Mouse (Mus musculus): Measurements from ENCODE around the gene Iars2. TPM values are rescaled to one million over a fixed set of nuclear protein-coding genes. Genes with fewer than 3 reads are reported as not detected.

The Iars2 gene
- polyA plus RNA-seq, 1 experiment: 0.16 TPM

DNA sequence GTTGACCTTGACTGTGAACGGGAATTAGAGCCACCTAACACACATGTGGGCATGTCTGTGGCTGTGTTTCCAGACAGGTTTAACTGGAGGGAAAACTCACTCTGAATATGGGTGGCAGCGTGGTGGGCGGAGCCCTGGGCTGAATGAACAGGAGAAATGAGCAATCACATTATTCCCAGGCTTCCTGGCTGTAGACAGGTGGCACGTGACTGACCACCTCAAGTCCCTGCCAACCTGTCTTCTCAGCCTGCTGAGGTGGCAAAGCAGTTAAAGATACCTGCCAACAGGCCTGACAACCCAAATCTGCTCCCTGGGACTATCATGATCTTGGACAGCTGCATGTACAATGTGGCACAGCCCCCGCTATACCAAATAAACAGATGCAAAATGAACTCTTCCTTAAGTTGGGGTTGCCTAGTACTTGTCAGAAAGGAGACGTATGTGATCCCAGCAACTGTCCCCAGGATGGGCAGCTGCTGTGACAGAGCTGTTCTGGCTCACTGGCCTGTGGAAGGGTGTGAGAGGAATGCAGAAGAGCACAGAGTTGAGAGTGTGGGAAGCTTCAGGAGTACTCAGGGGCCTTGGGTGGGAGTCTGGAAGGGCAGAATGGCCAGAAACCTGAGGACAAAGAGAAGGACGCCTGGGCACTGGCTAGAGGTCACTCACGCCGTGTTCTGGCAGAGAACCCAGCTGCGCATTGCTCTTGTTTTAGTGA, 36.4 kb downstream of the Iars2 start:
- Histone ChIP-seq H3K36me3 (ENCODE audit: control insufficient read depth) (peaks cover 83% of the 10 kb centered on the region), H3K4me1 (ENCODE audit: control insufficient read depth) (no peaks in the 10 kb centered on the region), H3K9me3 (ENCODE audit: control insufficient read depth, low read length) (no peaks in the 10 kb centered on the region), H3K4me3 (replicated peaks) (no peak overlapping the region), H3K27me3 (ENCODE audit: control insufficient read depth) (no peaks in the 10 kb centered on the region)
- TF ChIP-seq GATA1 (IDR thresholded peaks at IDR 0.05; ENCODE audit: low read length) (no peak), TAL1 (IDR thresholded peaks at IDR 0.05; ENCODE audit: low read length) (no peak)

DNA sequence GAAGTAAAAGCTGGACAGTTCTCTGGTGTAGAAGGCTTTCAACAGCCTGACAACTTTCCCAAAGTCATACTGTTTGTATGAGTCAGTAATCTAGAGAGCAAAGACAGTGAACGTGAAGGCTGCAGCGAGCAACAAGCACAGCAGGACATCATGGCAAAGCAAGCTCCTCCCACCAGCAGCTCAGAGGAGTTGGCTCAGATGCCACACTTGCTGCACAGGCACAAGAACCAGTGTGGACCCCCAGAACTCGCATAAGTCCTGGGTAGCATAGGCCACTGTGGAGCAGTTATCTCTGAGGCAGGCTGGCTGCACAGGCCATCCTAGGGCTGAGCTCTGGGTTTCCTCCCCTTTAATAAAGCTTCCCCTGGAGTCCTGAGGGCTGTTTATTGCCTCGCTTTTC, 37.9 kb downstream of the Iars2 start:
- TF ChIP-seq GATA1 (IDR thresholded peaks at IDR 0.05; ENCODE audit: low read length): no peak
- TF ChIP-seq TAL1 (IDR thresholded peaks at IDR 0.05; ENCODE audit: low read length): no peak
- Histone ChIP-seq H3K4me1 (ENCODE audit: control insufficient read depth) (no peaks in the 10 kb centered on the region), H3K4me3 (replicated peaks) (no peak overlapping the region), H3K9me3 (ENCODE audit: control insufficient read depth, low read length) (no peaks in the 10 kb centered on the region), H3K36me3 (ENCODE audit: control insufficient read depth) (peaks cover 83% of the 10 kb centered on the region), H3K27me3 (ENCODE audit: control insufficient read depth) (no peaks in the 10 kb centered on the region)

DNA sequence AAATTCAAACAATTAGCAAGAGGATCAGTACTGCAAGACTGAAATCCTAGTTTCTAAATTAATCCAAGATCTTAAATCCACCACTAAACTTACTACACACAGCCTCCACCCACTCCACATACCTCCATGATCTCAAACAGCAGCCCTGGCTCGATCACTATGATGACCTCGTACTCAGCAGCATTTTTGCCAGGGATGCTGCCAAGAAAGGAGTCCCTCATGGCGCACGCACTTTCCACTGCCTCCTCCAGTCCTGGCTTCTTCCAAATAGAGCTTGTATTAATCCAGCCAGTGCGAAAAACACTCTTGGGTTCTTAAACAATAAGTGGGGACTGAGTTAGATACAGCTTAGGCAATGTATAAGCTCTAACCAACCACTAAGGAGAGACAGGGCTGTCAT, 40.0 kb downstream of the Iars2 start:
- TF ChIP-seq TAL1 (IDR thresholded peaks at IDR 0.05; ENCODE audit: low read length): no peak
- no peak for TF ChIP-seq GATA1 (IDR thresholded peaks at IDR 0.05; ENCODE audit: low read length)
- Histone ChIP-seq H3K9me3 (ENCODE audit: control insufficient read depth, low read length) (no peaks in the 10 kb centered on the region), H3K4me3 (replicated peaks) (no peak overlapping the region), H3K27me3 (ENCODE audit: control insufficient read depth) (no peaks in the 10 kb centered on the region), H3K36me3 (ENCODE audit: control insufficient read depth) (peaks cover 87% of the 10 kb centered on the region), H3K4me1 (ENCODE audit: control insufficient read depth) (no peaks in the 10 kb centered on the region)

DNA sequence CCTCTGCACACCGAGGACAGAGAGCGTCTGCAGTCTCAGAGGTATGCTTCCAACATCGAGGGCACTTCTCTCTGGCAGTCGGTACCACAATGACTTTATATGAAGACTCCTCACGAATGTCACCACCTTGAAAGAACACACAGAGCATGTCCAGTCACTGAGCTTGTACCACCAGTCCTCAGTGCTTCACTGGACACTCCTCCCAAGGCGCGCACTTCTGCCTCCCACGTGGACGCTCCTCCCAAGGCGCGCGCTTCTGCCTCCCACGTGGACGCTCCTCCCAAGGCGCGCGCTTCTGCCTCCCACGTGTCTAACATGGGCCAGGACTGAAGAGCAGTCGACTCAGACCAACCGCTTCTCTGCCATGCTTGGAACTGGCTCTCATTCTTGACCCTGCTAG, 42.1 kb downstream of the Iars2 start:
- TF ChIP-seq GATA1 (IDR thresholded peaks at IDR 0.05; ENCODE audit: low read length): no peak
- no peak for TF ChIP-seq TAL1 (IDR thresholded peaks at IDR 0.05; ENCODE audit: low read length)
- Histone ChIP-seq H3K27me3 (ENCODE audit: control insufficient read depth) (no peaks in the 10 kb centered on the region), H3K9me3 (ENCODE audit: control insufficient read depth, low read length) (no peaks in the 10 kb centered on the region), H3K36me3 (ENCODE audit: control insufficient read depth) (peaks cover 86% of the 10 kb centered on the region), H3K4me3 (replicated peaks) (no peak overlapping the region), H3K4me1 (ENCODE audit: control insufficient read depth) (no peaks in the 10 kb centered on the region)

DNA sequence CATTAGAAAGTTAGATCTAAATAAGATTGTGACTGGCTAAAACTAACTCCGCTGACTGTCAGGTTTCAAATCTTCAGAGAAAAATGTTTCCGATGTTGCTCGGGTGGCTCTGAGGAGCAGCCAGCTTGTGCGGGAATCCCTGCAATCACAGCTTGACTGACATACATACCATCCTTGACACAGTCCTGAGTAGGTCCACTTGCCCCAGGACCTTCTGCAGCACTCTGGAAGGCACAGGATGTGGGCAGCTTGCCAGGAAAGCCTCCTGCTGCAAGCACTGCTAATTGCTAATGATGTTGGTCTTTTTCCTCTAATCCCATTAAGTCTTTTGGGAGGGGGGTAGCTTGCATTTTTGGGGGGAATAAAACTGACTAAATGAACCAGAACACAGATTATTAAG, 44.0 kb downstream of the Iars2 start:
- H3K36me3 ChIP-seq (ENCODE audit: control insufficient read depth): peaks cover 85% of the 10 kb centered on the region
- TF ChIP-seq GATA1 (IDR thresholded peaks at IDR 0.05; ENCODE audit: low read length) (no peak), TAL1 (IDR thresholded peaks at IDR 0.05; ENCODE audit: low read length) (no peak)

DNA sequence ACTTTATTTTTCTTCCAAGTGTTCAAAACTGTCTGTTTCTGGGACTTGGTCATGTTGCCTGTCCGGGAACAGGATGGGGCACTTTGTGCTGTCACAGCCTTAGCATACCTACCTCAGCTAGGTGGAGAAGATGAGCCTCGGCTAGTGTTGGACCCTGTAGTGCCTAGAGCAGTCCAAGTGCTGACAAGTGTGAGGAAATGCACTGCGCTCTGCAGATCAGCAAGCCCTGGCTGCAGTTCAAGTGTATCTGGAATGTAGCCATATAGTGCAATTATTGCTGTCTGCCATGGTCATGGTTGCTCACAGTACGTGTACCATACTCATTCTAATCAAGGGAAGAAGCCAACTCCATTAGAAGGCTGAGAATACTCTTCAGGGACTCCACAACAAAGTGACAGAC, 44.5 kb downstream of the Iars2 start:
- TF ChIP-seq GATA1 (IDR thresholded peaks at IDR 0.05; ENCODE audit: low read length) (no peak), TAL1 (IDR thresholded peaks at IDR 0.05; ENCODE audit: low read length) (no peak)
- no peaks in the 10 kb centered on the region for H3K9me3 ChIP-seq (ENCODE audit: control insufficient read depth, low read length)
- H3K36me3 ChIP-seq (ENCODE audit: control insufficient read depth): peaks cover 88% of the 10 kb centered on the region
- no peaks in the 10 kb centered on the region for H3K27me3 ChIP-seq (ENCODE audit: control insufficient read depth)
- no peaks in the 10 kb centered on the region for H3K4me1 ChIP-seq (ENCODE audit: control insufficient read depth)
- no peak overlapping the region for H3K4me3 ChIP-seq (replicated peaks)

More for the DNA sequence above, 44.0 kb downstream of the Iars2 start:
- Histone ChIP-seq H3K9me3 (ENCODE audit: control insufficient read depth, low read length) (no peaks in the 10 kb centered on the region), H3K4me3 (replicated peaks) (no peak overlapping the region), H3K27me3 (ENCODE audit: control insufficient read depth) (no peaks in the 10 kb centered on the region), H3K4me1 (ENCODE audit: control insufficient read depth) (no peaks in the 10 kb centered on the region)

DNA sequence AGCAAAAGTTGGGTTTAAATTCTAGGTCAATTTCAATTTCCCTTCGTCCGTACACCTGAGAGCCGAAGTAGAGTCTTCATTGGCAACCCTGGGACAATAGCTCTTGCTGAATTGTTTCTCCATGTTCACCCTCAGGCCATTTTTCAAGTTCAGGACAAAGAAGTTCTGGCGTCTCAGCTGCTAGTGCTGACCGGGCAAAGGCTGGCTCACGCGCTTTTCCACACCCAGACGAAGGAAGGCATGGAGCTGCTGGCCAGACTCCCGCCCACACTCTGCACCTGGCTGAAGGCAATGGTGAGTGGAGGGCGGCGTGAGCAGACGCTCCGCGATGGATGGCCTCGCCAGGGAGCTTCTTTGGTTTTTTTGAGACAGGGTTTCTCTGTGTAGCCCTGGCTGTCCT, 45.9 kb downstream of the Iars2 start:
- H3K27me3 ChIP-seq (ENCODE audit: control insufficient read depth): no peaks in the 10 kb centered on the region
- H3K4me3 ChIP-seq (replicated peaks): no peak overlapping the region
- no peaks in the 10 kb centered on the region for H3K9me3 ChIP-seq (ENCODE audit: control insufficient read depth, low read length)
- TF ChIP-seq GATA1 (IDR thresholded peaks at IDR 0.05; ENCODE audit: low read length) (no peak), TAL1 (IDR thresholded peaks at IDR 0.05; ENCODE audit: low read length) (no peak)
- no peaks in the 10 kb centered on the region for H3K4me1 ChIP-seq (ENCODE audit: control insufficient read depth)
- peaks cover 98% of the 10 kb centered on the region for H3K36me3 ChIP-seq (ENCODE audit: control insufficient read depth)

DNA sequence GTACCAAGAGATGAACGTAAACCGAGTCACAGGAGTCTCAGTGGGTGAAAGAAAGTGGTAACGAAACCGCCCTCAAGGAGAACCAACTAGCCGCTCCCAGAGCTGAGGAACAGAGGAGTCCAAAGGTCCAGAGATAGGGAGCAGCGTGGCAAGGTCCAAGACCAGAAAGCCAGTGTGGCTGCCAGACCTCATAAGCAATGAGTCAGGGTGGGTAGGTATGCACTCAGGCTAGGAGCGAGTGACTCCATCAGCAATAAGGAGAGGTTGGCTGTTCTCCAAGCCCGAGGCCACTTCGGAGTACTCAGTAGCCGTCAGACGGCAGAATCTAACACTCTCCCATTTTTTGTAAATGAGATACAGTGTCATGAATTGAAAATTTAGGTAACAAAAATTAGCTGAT, 46.4 kb downstream of the Iars2 start:
- TF ChIP-seq GATA1 (IDR thresholded peaks at IDR 0.05; ENCODE audit: low read length) (no peak), TAL1 (IDR thresholded peaks at IDR 0.05; ENCODE audit: low read length) (no peak)
- no peaks in the 10 kb centered on the region for H3K4me1 ChIP-seq (ENCODE audit: control insufficient read depth)
- no peaks in the 10 kb centered on the region for H3K27me3 ChIP-seq (ENCODE audit: control insufficient read depth)
- no peaks in the 10 kb centered on the region for H3K9me3 ChIP-seq (ENCODE audit: control insufficient read depth, low read length)
- no peak overlapping the region for H3K4me3 ChIP-seq (replicated peaks)
- H3K36me3 ChIP-seq (ENCODE audit: control insufficient read depth): peaks cover 98% of the 10 kb centered on the region

DNA sequence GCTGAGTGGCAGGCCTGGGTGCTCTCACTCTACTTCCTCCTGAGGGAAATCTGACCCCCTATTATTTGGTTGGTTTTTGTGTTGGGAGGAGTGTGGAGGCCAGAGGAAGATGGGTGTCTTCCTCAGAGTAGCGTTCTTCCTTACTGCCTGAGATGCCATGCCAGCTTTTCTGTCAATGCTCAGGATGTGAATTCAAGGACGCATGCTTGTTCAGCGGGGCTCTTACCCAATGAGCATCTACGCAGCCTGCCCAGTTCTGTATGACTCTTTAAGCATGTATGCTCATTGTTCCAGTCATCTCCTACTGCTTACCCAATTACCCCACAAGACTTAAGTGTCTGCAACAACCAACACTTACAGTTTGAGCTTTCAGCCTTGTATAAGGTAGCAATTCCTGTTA, 48.6 kb downstream of the Iars2 start:
- H3K4me3 ChIP-seq (replicated peaks): no peak overlapping the region
- H3K9me3 ChIP-seq (ENCODE audit: control insufficient read depth, low read length): no peaks in the 10 kb centered on the region
- H3K36me3 ChIP-seq (ENCODE audit: control insufficient read depth): peaks cover 97% of the 10 kb centered on the region
- no peak for TF ChIP-seq GATA1 (IDR thresholded peaks at IDR 0.05; ENCODE audit: low read length)
- TF ChIP-seq TAL1 (IDR thresholded peaks at IDR 0.05; ENCODE audit: low read length): no peak
- H3K4me1 ChIP-seq (ENCODE audit: control insufficient read depth): no peaks in the 10 kb centered on the region
- no peaks in the 10 kb centered on the region for H3K27me3 ChIP-seq (ENCODE audit: control insufficient read depth)

DNA sequence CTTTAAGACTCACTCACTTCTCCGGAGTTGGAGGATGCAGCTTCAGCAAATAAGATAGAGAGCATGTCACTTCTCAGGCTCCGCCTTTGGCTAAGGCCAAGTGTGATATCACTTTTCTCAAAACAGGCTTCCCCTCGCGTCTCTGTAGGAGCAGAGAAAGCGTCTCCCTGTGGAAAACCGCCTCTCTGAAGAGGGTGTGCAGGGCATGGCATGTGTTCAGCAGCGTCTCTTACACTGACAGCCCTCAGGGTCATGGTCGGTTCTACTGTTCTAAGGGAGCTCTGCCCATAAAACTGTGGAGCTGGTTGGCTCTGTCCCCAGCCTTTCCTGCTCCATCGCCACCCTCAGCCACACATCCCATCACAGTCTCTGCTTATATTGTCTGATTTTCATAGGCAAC, 49.9 kb downstream of the Iars2 start:
- Histone ChIP-seq H3K4me3 (replicated peaks) (no peak overlapping the region), H3K27me3 (ENCODE audit: control insufficient read depth) (no peaks in the 10 kb centered on the region), H3K4me1 (ENCODE audit: control insufficient read depth) (no peaks in the 10 kb centered on the region), H3K36me3 (ENCODE audit: control insufficient read depth) (peaks cover 95% of the 10 kb centered on the region), H3K9me3 (ENCODE audit: control insufficient read depth, low read length) (no peaks in the 10 kb centered on the region)
- TF ChIP-seq TAL1 (IDR thresholded peaks at IDR 0.05; ENCODE audit: low read length) (no peak), GATA1 (IDR thresholded peaks at IDR 0.05; ENCODE audit: low read length) (no peak)
